Mouse (Mus musculus): ENCODE results near the gene Dab2ip. TPM values are rescaled to one million over a fixed set of nuclear protein-coding genes. Genes with fewer than 3 reads are reported as not detected.

Gene Dab2ip
- total and polyA plus RNA-seq, 3 experiments = 4.9 to 15.6 (median 7.8) TPM

GRCm38 (mm10) chr2:35691257-35692049, 133.4 kb downstream of the Dab2ip start:
- Histone ChIP-seq H3K4me1 (ENCODE audit: control insufficient read depth in 1 of 2, insufficient read depth in 2 of 2) (peaks cover 13 to 55% of the 10 kb centered on the region in 2 experiments), H3K36me3 (replicated peaks in 1 of 2; ENCODE audit: control insufficient read depth in 1 of 2, insufficient read depth in 1 of 2, low read length in 1 of 2) (peaks cover 0 to 16% of the 10 kb centered on the region in 2 experiments), H3K27ac (ENCODE audit: insufficient read depth, low read depth) (no peak overlapping the region), H3K9ac (ENCODE audit: insufficient read depth, low read depth) (no peak overlapping the region), H3K4me3 (replicated peaks in 1 of 3; ENCODE audit: low read depth in 2 of 3, low read length in 2 of 3, poor library complexity in 1 of 3) (no peak overlapping the region), H3K9me3 (replicated peaks; ENCODE audit: low read length) (no peaks in the 10 kb centered on the region), H3K4me2 (ENCODE audit: insufficient read depth, low read depth, poor library complexity, severe bottlenecking) (no peak overlapping the region), H3K79me2 (replicated peaks; ENCODE audit: control insufficient read depth, extremely low read depth, insufficient read depth, poor library complexity, severe bottlenecking) (no peaks in the 10 kb centered on the region), H3K27me3 (replicated peaks) (no peaks in the 10 kb centered on the region)
- no peak for DNase-seq (ENCODE audit: extremely low read depth)
- TF ChIP-seq CHD2 (IDR thresholded peaks at IDR 0.05; ENCODE audit: low read length) (no peak), ZC3H11A (IDR thresholded peaks at IDR 0.05; ENCODE audit: low read depth, low read length) (no peak), TCF12 (IDR thresholded peaks at IDR 0.05; ENCODE audit: low read depth, low read length) (no peak), BHLHE40 (IDR thresholded peaks at IDR 0.05; ENCODE audit: low read depth, low read length) (no peak), EP300 (IDR thresholded peaks at IDR 0.05; ENCODE audit: low read length) (no peak), POLR2AphosphoS2 (IDR thresholded peaks at IDR 0.05; ENCODE audit: low read depth, low read length) (no peak), ZKSCAN1 (IDR thresholded peaks at IDR 0.05; ENCODE audit: borderline replicate concordance, low read depth, low read length) (no peak), GABPA (IDR thresholded peaks at IDR 0.05; ENCODE audit: insufficient replicate concordance, low read depth, low read length) (no peak), MAZ (IDR thresholded peaks at IDR 0.05; ENCODE audit: low read depth, low read length) (no peak)
- in situ Hi-C loops (cut with MboI; ENCODE audit: low pct_ligation_motif_present, low pct_unique_long_range_greater_than_20kb, low sequenced_read_pairs) (no loop called here), dilution Hi-C loops (cut with MboI; ENCODE audit: extremely low pct_ligation_motif_present, extremely low pct_unique_long_range_greater_than_20kb, low sequenced_read_pairs) (no loop called here)

- no peaks in the 10 kb centered on the region for H3K9me3 ChIP-seq (replicated peaks; ENCODE audit: low read length)
- dilution Hi-C loops (cut with MboI; ENCODE audit: extremely low pct_ligation_motif_present, extremely low pct_unique_long_range_greater_than_20kb, low sequenced_read_pairs) = no loop called here
- no peak for DNase-seq (ENCODE audit: extremely low read depth)
- H3K4me3 ChIP-seq (replicated peaks in 1 of 3; ENCODE audit: low read depth in 2 of 3, low read length in 2 of 3, poor library complexity in 1 of 3) = no peak overlapping the region
- no peak for TF ChIP-seq CHD1 (IDR thresholded peaks at IDR 0.05; ENCODE audit: low read depth, low read length)
- TF ChIP-seq GABPA (IDR thresholded peaks at IDR 0.05; ENCODE audit: insufficient replicate concordance, low read depth, low read length) = no peak
- TF ChIP-seq ZKSCAN1 (IDR thresholded peaks at IDR 0.05; ENCODE audit: borderline replicate concordance, low read depth, low read length) = no peak
- TF ChIP-seq BHLHE40 (IDR thresholded peaks at IDR 0.05; ENCODE audit: low read depth, low read length) = no peak
- TF ChIP-seq USF1 (IDR thresholded peaks at IDR 0.05; ENCODE audit: low read depth, low read length) = no peak
- no peak for TF ChIP-seq RAD21 (IDR thresholded peaks at IDR 0.05; ENCODE audit: low read depth, low read length)
- no peak for TF ChIP-seq NRF1 (IDR thresholded peaks at IDR 0.05; ENCODE audit: low read depth, low read length)
- TF ChIP-seq UBTF (IDR thresholded peaks at IDR 0.05; ENCODE audit: low read depth, low read length) = no peak
- no peak for TF ChIP-seq KAT2A (IDR thresholded peaks at IDR 0.05; ENCODE audit: insufficient replicate concordance, low read length)
- TF ChIP-seq CHD2 (IDR thresholded peaks at IDR 0.05; ENCODE audit: low read length) = no peak
- TF ChIP-seq ZC3H11A (IDR thresholded peaks at IDR 0.05; ENCODE audit: low read depth, low read length) = no peak
- TF ChIP-seq MEF2A (IDR thresholded peaks at IDR 0.05; ENCODE audit: borderline replicate concordance, low read depth, low read length) = no peak
- in situ Hi-C loops (cut with MboI; ENCODE audit: low pct_ligation_motif_present, low pct_unique_long_range_greater_than_20kb, low sequenced_read_pairs) = no loop called here
- no peak overlapping the region for H3K27ac ChIP-seq (ENCODE audit: insufficient read depth, low read depth)
- H3K27me3 ChIP-seq (replicated peaks) = no peaks in the 10 kb centered on the region
- 0 out of 2 replicates have a peak, but pooled peaks cover 2% of the 10 kb centered on the region for H3K79me2 ChIP-seq (replicated peaks; ENCODE audit: control insufficient read depth, extremely low read depth, insufficient read depth, poor library complexity, severe bottlenecking)
- H3K4me2 ChIP-seq (ENCODE audit: insufficient read depth, low read depth, poor library complexity, severe bottlenecking) = no peak overlapping the region
- H3K9ac ChIP-seq (ENCODE audit: insufficient read depth, low read depth) = no peak overlapping the region
- peaks cover 0 to 8% of the 10 kb centered on the region in 2 experiments for H3K36me3 ChIP-seq (replicated peaks in 1 of 2; ENCODE audit: control insufficient read depth in 1 of 2, insufficient read depth in 1 of 2, low read length in 1 of 2)
- H3K4me1 ChIP-seq (ENCODE audit: control insufficient read depth in 1 of 2, insufficient read depth in 2 of 2) = peaks cover 13 to 55% of the 10 kb centered on the region in 2 experiments
Observed at GRCm38 (mm10) chr2:35692272-35692900, 134.3 kb downstream of the Dab2ip start.
